Mouse (Mus musculus): ENCODE data around the gene Klrb1b. TPM values are rescaled to one million over a fixed set of nuclear protein-coding genes. Genes with fewer than 3 reads are reported as not detected.
"Not testable (repeated sequence)": the region's sequence is repeated elsewhere in the genome, so short reads cannot be mapped to it uniquely, and the experiment has no call there.

The Klrb1b gene
- polyA plus RNA-seq, 1 experiment from 2014 or later, result 0.35 TPM

DNA sequence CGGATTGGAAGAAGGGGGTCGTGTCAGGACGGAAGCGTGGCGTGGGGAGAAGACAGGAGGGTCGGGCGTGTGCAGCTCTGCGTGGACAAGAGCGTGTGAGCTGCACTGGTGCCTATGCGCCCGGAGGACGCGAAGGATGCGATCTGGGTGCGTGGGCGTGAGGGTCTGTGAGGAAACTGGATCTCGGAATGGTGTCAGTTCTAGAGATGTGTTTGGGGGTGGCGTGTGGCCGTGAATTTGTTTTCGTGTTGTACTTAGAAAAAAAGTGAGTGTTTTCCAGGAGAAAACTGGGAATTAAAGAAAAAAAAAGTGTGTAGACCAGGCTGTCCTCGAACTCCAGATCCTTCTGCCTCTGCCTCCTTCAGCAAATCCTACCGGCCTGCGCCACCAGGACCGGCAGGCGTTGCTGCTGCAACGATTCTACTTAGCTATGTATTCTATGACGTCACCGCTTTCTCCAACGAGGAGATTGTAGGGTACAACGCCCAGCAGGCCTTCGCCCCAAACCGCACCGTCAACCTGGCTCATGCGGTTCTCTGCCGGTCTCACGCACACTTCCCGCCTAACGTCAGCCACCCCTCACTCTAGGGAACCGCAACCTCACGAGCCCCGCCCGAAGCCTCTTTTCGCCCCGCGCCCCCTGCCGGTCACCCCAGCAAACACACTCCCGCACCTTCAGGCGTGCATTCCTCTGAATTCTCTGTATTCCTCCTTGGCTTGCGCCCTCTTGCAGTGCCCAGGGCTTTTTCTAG, 26.8 kb downstream of the Klrb1b start:
- H3K36me3 ChIP-seq (ENCODE audit: insufficient read depth, low read length); H3K4me1 ChIP-seq (ENCODE audit: insufficient read depth, low read depth, low read length); H3K9me3 ChIP-seq (ENCODE audit: low read length); H3K27me3 ChIP-seq (replicated peaks; ENCODE audit: insufficient read depth, low read length): not testable (repeated sequence)
- Histone ChIP-seq H3K27ac (ENCODE audit: low read length) (peak overlapping the region; percentile 90), H3K9ac (replicated peaks; ENCODE audit: low read depth) (peak overlapping the region; percentile 77), H3K4me2 (replicated peaks; ENCODE audit: low read depth, low read length) (peak overlapping the region; percentile 48), H3K4me3 (ENCODE audit: low read depth, low read length) (peak overlapping the region; percentile 62)
- peak; percentile 85 for TF ChIP-seq CTCF (IDR thresholded peaks at IDR 0.05)
- under 1% methylated on average over 48 of the region's 49 CpGs for WGBS
- ATAC-seq, result peak; percentile 70
- DNase-seq (ENCODE audit: low spot score), result peak; percentile 90

DNA sequence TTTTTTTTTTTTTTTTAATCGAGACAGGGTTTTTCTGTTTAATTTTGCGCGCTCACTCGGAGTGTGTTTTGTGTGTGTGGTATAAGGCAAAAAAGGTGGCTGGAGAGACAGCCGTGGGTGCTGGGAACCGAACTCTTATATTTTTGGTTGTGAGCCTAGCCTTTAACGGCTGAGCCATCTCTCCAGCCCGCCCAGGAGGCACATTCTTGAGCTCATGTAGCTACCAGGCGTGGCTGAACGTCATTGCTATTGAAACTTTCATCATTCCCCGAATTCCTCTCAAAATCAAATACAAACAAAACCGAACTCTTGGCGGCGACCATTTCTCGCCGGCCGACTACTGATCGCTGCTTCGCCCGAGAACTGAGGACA, 27.4 kb downstream of the Klrb1b start:
- H3K9me3 ChIP-seq (ENCODE audit: low read length); H3K27me3 ChIP-seq (replicated peaks; ENCODE audit: insufficient read depth, low read length); H3K36me3 ChIP-seq (ENCODE audit: insufficient read depth, low read length); H3K4me1 ChIP-seq (ENCODE audit: insufficient read depth, low read depth, low read length): not testable (repeated sequence)
- under 1% methylated on average over 20 of the region's 20 CpGs for WGBS
- Histone ChIP-seq H3K4me3 (ENCODE audit: low read depth, low read length) (peak overlapping the region; percentile 62), H3K27ac (ENCODE audit: low read length) (peak overlapping the region; percentile 90), H3K4me2 (replicated peaks; ENCODE audit: low read depth, low read length) (peak overlapping the region; percentile 48), H3K9ac (replicated peaks; ENCODE audit: low read depth) (peak overlapping the region; percentile 77)
- ATAC-seq (peak; percentile 50), DNase-seq (ENCODE audit: low spot score) (peak; percentile 90)

DNA sequence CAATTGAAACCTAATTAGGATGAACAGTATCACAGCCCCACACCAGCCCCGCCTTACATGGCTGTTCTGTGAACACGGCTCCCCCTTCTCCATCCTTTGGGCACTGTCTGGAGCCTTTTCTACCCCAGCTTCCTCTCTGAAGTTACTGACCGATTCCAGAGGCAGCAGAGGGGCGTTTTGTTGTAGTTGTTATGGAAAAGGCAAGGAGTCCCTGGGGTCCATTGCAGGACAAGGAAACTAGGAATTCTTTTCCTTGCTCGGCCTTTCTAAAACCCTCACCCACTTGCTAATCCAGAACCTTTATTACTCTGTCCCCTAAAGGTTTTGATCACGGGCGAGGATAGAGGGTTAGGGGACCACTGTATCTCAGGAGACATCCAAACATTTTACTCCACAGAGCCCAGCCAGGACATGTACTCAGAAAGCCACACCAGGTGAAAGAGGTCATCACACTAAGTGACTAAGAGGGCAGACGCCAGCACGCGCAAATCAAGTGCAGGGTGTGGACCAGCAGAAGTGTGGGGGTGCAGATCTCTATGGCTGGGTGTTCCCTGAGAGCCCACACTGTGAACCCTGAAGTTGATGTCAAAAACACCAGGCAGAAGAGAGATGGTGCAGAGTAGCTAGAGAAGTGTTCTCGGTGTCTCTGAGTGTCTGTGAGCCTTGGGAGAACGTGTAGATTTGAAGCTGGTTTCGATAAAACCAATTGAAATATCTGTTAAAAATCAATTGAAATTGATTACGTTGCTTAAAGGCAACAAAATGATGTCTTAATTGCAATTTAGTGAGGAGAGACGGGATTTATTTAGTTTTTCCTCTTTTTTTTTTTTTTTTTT, 28.0 kb downstream of the Klrb1b start:
- H3K36me3 ChIP-seq (ENCODE audit: insufficient read depth, low read length), result no peaks in the 10 kb centered on the region
- H3K27me3 ChIP-seq (replicated peaks; ENCODE audit: insufficient read depth, low read length), result no peaks in the 10 kb centered on the region
- no peaks in the 10 kb centered on the region for H3K9me3 ChIP-seq (ENCODE audit: low read length)
- DNase-seq (ENCODE audit: low spot score) (peak; percentile 71), ATAC-seq (no peak)
- H3K9ac ChIP-seq (replicated peaks; ENCODE audit: low read depth), result no peak overlapping the region
- no peaks in the 10 kb centered on the region for H3K4me1 ChIP-seq (ENCODE audit: insufficient read depth, low read depth, low read length)
- H3K4me2 ChIP-seq (replicated peaks; ENCODE audit: low read depth, low read length), result peak overlapping the region; percentile 48
- H3K27ac ChIP-seq (ENCODE audit: low read length), result peak overlapping the region; percentile 20; the same call in 1 of the 2 replicates
- TF ChIP-seq EP300 (IDR thresholded peaks at IDR 0.05), result no peak
- no peak for TF ChIP-seq CTCF (IDR thresholded peaks at IDR 0.05)
- WGBS, result 21% methylated on average over 15 of the region's 15 CpGs
- H3K4me3 ChIP-seq (ENCODE audit: low read depth, low read length), result peak overlapping the region; percentile 62; the same call in 1 of the 2 replicates

- no peaks in the 10 kb centered on the region for H3K36me3 ChIP-seq (ENCODE audit: insufficient read depth, low read length)
- H3K4me1 ChIP-seq (ENCODE audit: insufficient read depth, low read depth, low read length), result no peaks in the 10 kb centered on the region
- H3K9me3 ChIP-seq (ENCODE audit: low read length), result no peaks in the 10 kb centered on the region
- DNase-seq (ENCODE audit: low spot score) (no peak), ATAC-seq (no peak)
- 68% methylated on average over 12 of the region's 12 CpGs for WGBS
- TF ChIP-seq EP300 (IDR thresholded peaks at IDR 0.05) (no peak), CTCF (IDR thresholded peaks at IDR 0.05) (no peak)
- no peaks in the 10 kb centered on the region for H3K27me3 ChIP-seq (replicated peaks; ENCODE audit: insufficient read depth, low read length)
- no peak overlapping the region for H3K4me2 ChIP-seq (replicated peaks; ENCODE audit: low read depth, low read length)
- no peak overlapping the region for H3K4me3 ChIP-seq (ENCODE audit: low read depth, low read length)
- H3K27ac ChIP-seq (ENCODE audit: low read length), result no peak overlapping the region
- H3K9ac ChIP-seq (replicated peaks; ENCODE audit: low read depth), result no peak overlapping the region
Measured at GRCm38 (mm10) chr6:128797185-128797905, 28.8 kb downstream of the Klrb1b start.

GRCm38 (mm10) chr6:128796321-128796955, 29.7 kb downstream of the Klrb1b start:
- H3K36me3 ChIP-seq (ENCODE audit: insufficient read depth, low read length), result no peaks in the 10 kb centered on the region
- no peaks in the 10 kb centered on the region for H3K27me3 ChIP-seq (replicated peaks; ENCODE audit: insufficient read depth, low read length)
- DNase-seq (ENCODE audit: low spot score) (no peak), ATAC-seq (no peak)
- no peak for TF ChIP-seq EP300 (IDR thresholded peaks at IDR 0.05)
- TF ChIP-seq CTCF (IDR thresholded peaks at IDR 0.05), result no peak
- H3K27ac ChIP-seq (ENCODE audit: low read length), result no peak overlapping the region
- 56% methylated on average over 8 of the region's 8 CpGs for WGBS
- H3K9ac ChIP-seq (replicated peaks; ENCODE audit: low read depth), result no peak overlapping the region
- no peak overlapping the region for H3K4me2 ChIP-seq (replicated peaks; ENCODE audit: low read depth, low read length)
- H3K9me3 ChIP-seq (ENCODE audit: low read length), result no peaks in the 10 kb centered on the region
- H3K4me3 ChIP-seq (ENCODE audit: low read depth, low read length), result no peak overlapping the region
- H3K4me1 ChIP-seq (ENCODE audit: insufficient read depth, low read depth, low read length), result no peaks in the 10 kb centered on the region

DNA sequence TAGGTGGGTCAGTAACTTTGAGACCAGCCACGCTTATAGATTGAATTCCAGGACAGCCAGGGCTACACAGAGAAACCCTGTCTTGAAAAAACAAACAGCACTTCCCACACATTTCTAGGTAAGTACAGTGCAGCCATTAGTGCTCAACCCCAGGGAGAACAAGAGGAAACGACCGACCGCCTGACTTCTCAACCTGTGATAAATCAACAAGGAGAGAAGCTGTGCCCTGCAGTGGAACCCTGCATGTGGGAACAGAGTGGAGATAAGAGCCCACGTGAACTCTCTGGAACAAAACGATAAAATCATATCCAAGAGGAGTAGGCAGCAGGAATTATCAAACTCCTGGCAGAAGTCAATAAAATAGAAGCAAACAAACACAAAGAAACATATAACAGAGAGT, 32.4 kb downstream of the Klrb1b start:
- Histone ChIP-seq H3K4me3 (ENCODE audit: low read depth, low read length) (no peak overlapping the region), H3K9me3 (ENCODE audit: low read length) (no peaks in the 10 kb centered on the region), H3K27ac (ENCODE audit: low read length) (no peak overlapping the region), H3K4me1 (ENCODE audit: insufficient read depth, low read depth, low read length) (no peaks in the 10 kb centered on the region), H3K4me2 (replicated peaks; ENCODE audit: low read depth, low read length) (no peak overlapping the region), H3K9ac (replicated peaks; ENCODE audit: low read depth) (no peak overlapping the region), H3K27me3 (replicated peaks; ENCODE audit: insufficient read depth, low read length) (no peaks in the 10 kb centered on the region), H3K36me3 (ENCODE audit: insufficient read depth, low read length) (no peaks in the 10 kb centered on the region)
- ATAC-seq (no peak), DNase-seq (ENCODE audit: low spot score) (no peak)
- no peak for TF ChIP-seq CTCF (IDR thresholded peaks at IDR 0.05)
- TF ChIP-seq EP300 (IDR thresholded peaks at IDR 0.05), result no peak
- 20% methylated on average over 6 of the region's 6 CpGs for WGBS

GRCm38 (mm10) chr6:128790491-128790994, 35.6 kb downstream of the Klrb1b start:
- DNase-seq (ENCODE audit: low spot score); H3K9ac ChIP-seq (replicated peaks; ENCODE audit: low read depth); H3K4me3 ChIP-seq (ENCODE audit: low read depth, low read length); H3K36me3 ChIP-seq (ENCODE audit: insufficient read depth, low read length); H3K4me2 ChIP-seq (replicated peaks; ENCODE audit: low read depth, low read length); H3K4me1 ChIP-seq (ENCODE audit: insufficient read depth, low read depth, low read length); H3K27ac ChIP-seq (ENCODE audit: low read length); H3K27me3 ChIP-seq (replicated peaks; ENCODE audit: insufficient read depth, low read length); ATAC-seq; H3K9me3 ChIP-seq (ENCODE audit: low read length): not testable (repeated sequence)
- WGBS, result 72% methylated on average over 4 of the region's 4 CpGs
